Mouse (Mus musculus) erythroblast, embryonic 14.5 days (primary cell): ENCODE results near the gene Kif16b.

ENCODE experiments used
- GATA1 ChIP-seq: IDR thresholded peaks from 2 replicates; pipeline ENCODE4 v1.6.1; 2012; ENCODE audit warnings: low read length, inconsistent platforms, mixed read lengths
- TAL1 ChIP-seq: IDR thresholded peaks from 3 replicates; pipeline ENCODE4 v1.6.1; 2012; ENCODE audit warnings: low read length, inconsistent platforms, mixed read lengths

GRCm38 (mm10) chr2:142633996-142634559, 267.3 kb downstream of the Kif16b start:
- TF ChIP-seq GATA1: no peak
- TF ChIP-seq TAL1: no peak
